Mouse (Mus musculus) forebrain, embryonic 16.5 days (tissue): ENCODE measurements at regions not wholly inside any gene's neighbourhood (a gene's known extent, or its start where the extent isn't known, plus 50 kb on each side); places are given as distances from the start of the nearest gene placed in this dataset.

Experiments used
- ATAC-seq: fragments of 200-750 bp; cut with Nextera tagmentation; 2 replicates; pipeline ENCODE4 v1.8.0; 2017; ENCODE audit warnings: mild to moderate bottlenecking, moderate library complexity
- H3K27ac ChIP-seq: fragments of 300-500 bp; sonication (generic); 2 replicates; pipeline ENCODE4 v1.5.1; 2014; ENCODE audit warnings: low read length, control low read depth
- H3K27me3 ChIP-seq: fragments of 300-500 bp; sonication (generic); replicated peaks from 2 replicates; pipeline ENCODE4 v1.6.1; 2014; ENCODE audit warnings: low read length; ENCODE audit not compliant: control insufficient read depth, insufficient read depth
- H3K36me3 ChIP-seq: fragments of 300-500 bp; sonication (generic); 2 replicates; pipeline ENCODE4 v1.6.1; 2014; ENCODE audit not compliant: control insufficient read depth, insufficient read depth
- H3K4me1 ChIP-seq: fragments of 300-500 bp; sonication (generic); replicated peaks from 2 replicates; pipeline ENCODE4 v1.6.1; 2014; ENCODE audit warnings: low read length; ENCODE audit not compliant: control insufficient read depth, insufficient read depth
- H3K4me2 ChIP-seq: fragments of 300-500 bp; sonication (generic); 2 replicates; pipeline ENCODE4 v1.6.1; 2014; ENCODE audit warnings: mild to moderate bottlenecking, low read length, control low read depth
- H3K4me3 ChIP-seq: fragments of 300-500 bp; sonication (generic); replicated peaks from 2 replicates; pipeline ENCODE4 v1.5.1; 2014; ENCODE audit warnings: mild to moderate bottlenecking, low read length, control low read depth
- H3K9ac ChIP-seq: fragments of 300-500 bp; sonication (generic); replicated peaks from 2 replicates; pipeline ENCODE4 v1.6.1; 2014; ENCODE audit warnings: low read depth, low read length, control low read depth
- H3K9me3 ChIP-seq: fragments of 300-500 bp; sonication (generic); 2 replicates; pipeline ENCODE4 v1.6.1; 2016; ENCODE audit warnings: low read length; ENCODE audit not compliant: control insufficient read depth
- WGBS: fragments of 180-500 bp; shearing (Covaris S2); extraction: QIAGEN DNeasy Blood & Tissue Kit; methylation state at CpG from one replicate; pipeline ENCODE4 v1.1.7; 2014; 5-methylcytosine and 5-hydroxymethylcytosine counted together

DNA sequence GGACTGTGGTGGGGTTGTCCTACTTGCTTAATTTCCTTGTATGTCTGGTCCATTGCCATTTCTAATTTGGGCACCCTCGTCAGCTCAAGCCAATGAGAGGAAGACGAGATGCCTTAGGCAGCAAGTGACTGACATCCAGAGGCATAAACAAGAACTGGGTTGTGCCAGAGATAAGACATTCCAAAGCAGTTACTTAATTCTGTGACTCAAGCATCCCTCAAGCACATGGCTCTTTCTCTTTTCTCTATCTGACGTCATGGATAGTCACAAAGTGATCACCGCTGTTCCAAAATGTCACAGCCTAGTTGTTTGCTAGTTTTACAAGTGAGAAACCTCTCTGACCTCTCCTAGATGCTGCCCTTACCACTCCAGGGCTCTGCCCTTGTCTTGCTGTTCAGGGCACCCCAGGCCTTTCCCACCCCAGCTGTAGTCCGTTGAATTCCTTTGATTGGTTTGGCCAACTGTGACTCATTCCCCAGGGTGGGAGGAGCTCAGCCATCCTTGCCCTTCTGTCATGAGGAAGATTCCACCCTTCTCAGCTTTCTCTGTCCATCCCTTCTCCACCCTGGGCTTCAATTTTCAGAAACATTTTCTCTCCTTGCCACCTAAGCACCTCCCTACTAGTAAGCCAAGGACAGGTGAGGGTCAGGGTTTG, 78.9 kb downstream of the Chst1 start:
- Histone ChIP-seq H3K4me3 (no peak overlapping the region), H3K4me2 (no peak overlapping the region), H3K9ac (no peak overlapping the region), H3K4me1 (no peaks in the 10 kb centered on the region), H3K27ac (no peak overlapping the region), H3K27me3 (no peaks in the 10 kb centered on the region), H3K36me3 (no peaks in the 10 kb centered on the region), H3K9me3 (no peaks in the 10 kb centered on the region)
- WGBS: 72% methylated on average over 5 of the region's 5 CpGs
- ATAC-seq: no peak

DNA sequence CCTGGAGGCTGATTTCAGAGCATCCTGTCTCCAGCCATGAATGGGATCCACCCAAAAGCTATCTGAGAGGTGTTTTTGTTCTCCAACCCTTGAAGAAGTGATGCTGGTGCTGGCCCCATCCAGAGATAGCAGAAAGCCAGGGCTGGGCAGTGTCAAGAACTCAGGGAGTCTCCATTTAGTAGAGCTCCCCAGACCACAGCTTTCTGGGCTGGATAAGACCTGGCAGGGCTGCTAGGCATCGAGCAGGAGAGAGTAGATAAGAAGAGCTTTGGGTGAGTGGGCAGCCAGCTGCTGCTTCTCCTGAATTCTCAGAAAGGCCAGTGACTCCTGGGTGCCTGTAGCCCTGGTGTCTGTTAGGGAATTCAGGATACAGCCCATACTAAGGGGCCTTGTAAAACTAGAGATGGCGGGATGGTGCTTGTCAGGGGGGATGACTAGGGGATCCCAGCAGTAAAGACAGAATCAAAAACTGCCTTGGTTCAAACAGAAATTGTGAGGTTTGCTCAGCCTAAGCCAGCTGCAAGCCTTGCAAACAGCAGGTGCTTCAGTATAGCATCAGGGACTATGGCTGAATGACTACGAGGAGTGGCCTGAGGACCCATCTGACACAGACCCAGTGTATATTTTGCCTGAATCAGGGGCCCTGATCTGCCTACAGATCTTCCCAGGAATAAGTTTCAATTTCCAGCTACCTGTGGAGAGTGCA, 79.6 kb downstream of the Chst1 start:
- H3K4me1 ChIP-seq: no peaks in the 10 kb centered on the region
- no peak overlapping the region for H3K4me3 ChIP-seq
- H3K4me2 ChIP-seq: no peak overlapping the region
- no peaks in the 10 kb centered on the region for H3K36me3 ChIP-seq
- H3K9ac ChIP-seq: no peak overlapping the region
- no peak overlapping the region for H3K27ac ChIP-seq
- 91% methylated on average over 3 of the region's 3 CpGs for WGBS
- ATAC-seq: no peak
- no peaks in the 10 kb centered on the region for H3K9me3 ChIP-seq
- H3K27me3 ChIP-seq: no peaks in the 10 kb centered on the region

DNA sequence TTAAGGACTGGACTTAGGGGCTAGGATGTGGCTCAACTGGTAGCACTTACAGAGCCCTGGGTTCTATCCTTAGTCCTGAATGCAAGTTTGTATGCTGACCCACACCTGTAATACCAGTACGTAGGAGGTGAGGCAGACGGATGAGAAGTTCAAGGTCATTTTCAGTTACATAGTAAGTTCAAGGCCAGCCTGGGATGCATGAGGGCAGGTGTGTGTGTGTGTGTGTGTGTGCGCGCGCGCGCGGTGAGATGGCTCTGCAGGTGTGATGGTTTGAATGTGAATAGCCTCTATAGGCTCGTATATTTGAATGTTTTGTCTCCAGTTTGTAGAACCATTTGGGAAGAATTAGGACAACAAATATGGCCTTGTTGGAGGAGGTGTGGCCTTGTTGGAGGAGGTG, 82.7 kb downstream of the Chst1 start:
- H3K9ac ChIP-seq: no peak overlapping the region
- H3K4me3 ChIP-seq: no peak overlapping the region
- H3K36me3 ChIP-seq: no peaks in the 10 kb centered on the region
- H3K4me1 ChIP-seq: no peaks in the 10 kb centered on the region
- no peak overlapping the region for H3K4me2 ChIP-seq
- peaks cover 3% of the 10 kb centered on the region for H3K9me3 ChIP-seq
- H3K27ac ChIP-seq: no peak overlapping the region
- H3K27me3 ChIP-seq: no peaks in the 10 kb centered on the region
- ATAC-seq: no peak
- 97% methylated on average over 9 of the region's 9 CpGs for WGBS

DNA sequence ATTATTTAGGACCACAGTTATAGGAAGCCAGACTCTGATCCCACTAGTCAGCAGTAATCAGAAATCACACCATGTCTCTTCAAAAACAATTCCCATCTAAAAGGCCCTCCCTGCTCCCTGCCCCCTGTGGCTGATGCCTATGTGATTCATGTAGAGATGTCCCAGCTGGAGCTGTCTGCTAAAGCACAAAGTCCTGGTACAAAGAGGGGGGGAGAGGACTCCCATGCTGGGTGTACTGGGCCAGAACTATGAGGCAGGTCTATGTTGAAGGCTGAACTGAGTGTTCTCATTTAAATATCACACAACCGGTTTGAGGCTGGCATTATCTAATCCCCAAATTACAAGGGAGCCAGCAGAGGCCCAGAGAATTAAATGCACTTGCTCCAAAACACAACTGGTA, 88.2 kb downstream of the Chst1 start:
- Histone ChIP-seq H3K9me3 (peaks cover 3% of the 10 kb centered on the region), H3K9ac (no peak overlapping the region), H3K27ac (no peak overlapping the region), H3K4me2 (no peak overlapping the region), H3K4me1 (peaks cover 13% of the 10 kb centered on the region), H3K4me3 (no peak overlapping the region), H3K36me3 (no peaks in the 10 kb centered on the region), H3K27me3 (no peaks in the 10 kb centered on the region)
- WGBS: 39% methylated on average over 1 of the region's 1 CpGs
- ATAC-seq: no peak

DNA sequence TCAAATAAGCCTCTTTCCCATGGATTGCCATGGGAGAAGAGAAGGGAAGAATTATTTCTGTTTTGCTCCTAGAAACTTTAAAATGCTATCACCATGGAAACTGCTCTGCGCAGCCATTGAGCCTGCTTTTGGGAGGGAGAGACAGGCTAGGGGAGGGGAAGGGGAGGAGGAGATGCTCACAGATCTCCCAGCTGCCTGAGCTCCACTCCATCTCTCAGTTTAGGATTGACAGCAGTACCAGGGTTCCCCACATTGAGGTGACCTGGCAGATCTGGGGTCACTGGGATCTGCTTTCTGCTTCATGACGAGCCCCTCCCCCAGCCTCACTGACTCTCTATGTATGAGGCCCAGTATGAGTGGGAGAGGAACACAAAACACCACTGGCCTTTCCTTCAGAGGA, 89.7 kb downstream of the Chst1 start:
- WGBS: 27% methylated on average over 2 of the region's 2 CpGs
- Histone ChIP-seq H3K4me1 (peaks cover 13% of the 10 kb centered on the region), H3K4me3 (no peak overlapping the region), H3K27me3 (no peaks in the 10 kb centered on the region), H3K27ac (peak overlapping the region; percentile 75), H3K9ac (no peak overlapping the region), H3K36me3 (no peaks in the 10 kb centered on the region), H3K4me2 (no peak overlapping the region), H3K9me3 (peaks cover 3% of the 10 kb centered on the region)
- ATAC-seq: peak; percentile 88

DNA sequence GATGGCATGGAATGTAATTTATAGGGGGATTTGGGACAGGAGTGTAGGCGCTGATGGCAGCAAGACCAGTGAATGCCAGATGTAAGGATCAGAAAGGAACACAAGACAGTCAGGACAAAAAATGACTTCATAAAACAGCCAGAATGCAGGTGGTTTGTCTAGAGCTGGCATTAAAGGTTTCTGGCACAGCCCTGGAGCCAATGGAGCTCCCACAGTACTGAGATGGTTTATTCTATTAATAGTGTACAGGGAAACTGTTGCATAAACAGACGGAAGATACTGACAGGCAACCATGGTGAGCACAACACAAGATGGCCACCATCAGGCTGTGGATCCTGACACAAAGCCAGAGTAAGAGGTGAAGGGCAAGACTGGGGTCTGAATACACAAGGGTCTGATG, 90.8 kb downstream of the Chst1 start:
- Histone ChIP-seq H3K4me1 (peaks cover 13% of the 10 kb centered on the region), H3K4me3 (no peak overlapping the region), H3K9me3 (peaks cover 3% of the 10 kb centered on the region), H3K27me3 (no peaks in the 10 kb centered on the region), H3K36me3 (no peaks in the 10 kb centered on the region), H3K9ac (no peak overlapping the region), H3K27ac (no peak overlapping the region), H3K4me2 (no peak overlapping the region)
- ATAC-seq: no peak
- WGBS: 86% methylated on average over 2 of the region's 2 CpGs

DNA sequence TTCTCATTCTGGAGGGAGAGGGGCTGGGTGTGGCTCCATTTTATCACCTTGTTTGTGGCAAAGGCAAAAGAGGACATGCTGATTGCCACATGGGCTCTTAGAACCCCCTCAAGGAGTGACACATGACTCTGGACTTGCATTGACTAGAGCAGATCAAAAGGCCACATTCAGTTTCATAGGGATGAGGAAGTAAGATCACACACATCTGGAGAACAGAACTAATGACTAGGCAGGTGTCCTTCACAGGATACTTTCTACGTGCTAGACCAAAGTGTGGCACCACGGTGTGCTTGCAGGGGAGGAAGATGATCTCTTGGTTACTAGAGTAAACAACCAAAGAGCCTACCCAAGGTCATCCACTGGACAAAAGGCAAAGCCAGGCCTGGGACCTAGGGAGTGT, 91.9 kb downstream of the Chst1 start:
- no peaks in the 10 kb centered on the region for H3K27me3 ChIP-seq
- H3K36me3 ChIP-seq: no peaks in the 10 kb centered on the region
- WGBS: 83% methylated on average over 2 of the region's 2 CpGs
- H3K9ac ChIP-seq: no peak overlapping the region
- no peak for ATAC-seq
- H3K9me3 ChIP-seq: peaks cover 3% of the 10 kb centered on the region
- peaks cover 16% of the 10 kb centered on the region for H3K4me1 ChIP-seq
- no peak overlapping the region for H3K4me3 ChIP-seq
- no peak overlapping the region for H3K27ac ChIP-seq
- H3K4me2 ChIP-seq: no peak overlapping the region

DNA sequence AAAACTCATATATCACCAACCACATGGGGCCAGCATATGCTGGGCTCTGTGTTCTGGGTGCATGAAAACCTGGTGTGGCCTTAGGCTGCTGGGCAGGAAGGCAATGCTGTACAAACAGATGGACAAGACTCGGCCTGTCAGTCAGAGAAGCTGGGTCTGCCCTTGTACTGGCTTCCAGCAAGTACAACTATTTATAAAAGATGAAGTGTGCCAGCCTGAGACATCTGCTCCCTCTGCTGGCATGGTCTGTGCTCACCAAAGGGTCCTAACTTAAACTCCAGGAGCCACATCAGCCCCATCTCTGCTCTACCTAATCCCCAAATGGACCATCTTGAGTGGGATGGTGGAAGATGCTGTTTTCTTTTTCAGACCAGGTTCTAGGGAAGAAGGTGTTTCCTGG, 93.1 kb downstream of the Chst1 start:
- WGBS: 62% methylated on average over 1 of the region's 1 CpGs
- H3K4me2 ChIP-seq: no peak overlapping the region
- H3K27me3 ChIP-seq: no peaks in the 10 kb centered on the region
- no peaks in the 10 kb centered on the region for H3K9me3 ChIP-seq
- no peak overlapping the region for H3K4me3 ChIP-seq
- H3K4me1 ChIP-seq: peaks cover 16% of the 10 kb centered on the region
- H3K27ac ChIP-seq: 0 out of 2 replicates have a peak overlapping the region, but pooled peaks have one; percentile 20
- H3K36me3 ChIP-seq: no peaks in the 10 kb centered on the region
- no peak for ATAC-seq
- H3K9ac ChIP-seq: no peak overlapping the region

DNA sequence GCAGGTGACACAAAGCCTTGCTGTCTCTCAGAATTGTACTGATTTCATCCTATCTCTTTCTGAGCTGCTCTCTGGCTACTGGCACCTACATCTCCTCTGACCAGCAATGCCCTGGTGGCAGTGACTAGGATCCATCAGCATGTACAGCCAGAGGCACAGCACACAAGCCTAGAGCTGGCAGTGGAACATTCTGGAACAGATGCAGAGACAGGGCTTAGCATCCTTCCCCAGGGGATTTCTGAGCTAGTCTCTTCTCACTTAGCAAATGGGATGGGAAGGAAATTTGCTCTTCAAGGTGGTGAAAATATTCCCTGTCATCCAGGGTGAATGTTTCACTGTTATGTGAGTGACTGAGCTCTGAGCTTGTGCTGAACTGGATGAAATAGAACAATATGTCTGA, 93.5 kb downstream of the Chst1 start:
- 0 out of 2 replicates have a peak overlapping the region, but pooled peaks have one; percentile 20 for H3K27ac ChIP-seq
- no peak overlapping the region for H3K4me2 ChIP-seq
- no peaks in the 10 kb centered on the region for H3K9me3 ChIP-seq
- H3K4me3 ChIP-seq: no peak overlapping the region
- H3K9ac ChIP-seq: no peak overlapping the region
- H3K4me1 ChIP-seq: peaks cover 16% of the 10 kb centered on the region
- ATAC-seq: no peak
- H3K36me3 ChIP-seq: no peaks in the 10 kb centered on the region
- H3K27me3 ChIP-seq: no peaks in the 10 kb centered on the region
